Mouse (Mus musculus) right cerebral cortex, postnatal 10 days (tissue): ENCODE measurements around the gene Henmt1.

ENCODE experiments used
- DNase-seq, 2 experiments: peaks; one replicate each; pipeline ENCODE4 v3.0.0; 2021; ENCODE audit warnings: low spot score in 2 of 2

Gene Henmt1

DNA sequence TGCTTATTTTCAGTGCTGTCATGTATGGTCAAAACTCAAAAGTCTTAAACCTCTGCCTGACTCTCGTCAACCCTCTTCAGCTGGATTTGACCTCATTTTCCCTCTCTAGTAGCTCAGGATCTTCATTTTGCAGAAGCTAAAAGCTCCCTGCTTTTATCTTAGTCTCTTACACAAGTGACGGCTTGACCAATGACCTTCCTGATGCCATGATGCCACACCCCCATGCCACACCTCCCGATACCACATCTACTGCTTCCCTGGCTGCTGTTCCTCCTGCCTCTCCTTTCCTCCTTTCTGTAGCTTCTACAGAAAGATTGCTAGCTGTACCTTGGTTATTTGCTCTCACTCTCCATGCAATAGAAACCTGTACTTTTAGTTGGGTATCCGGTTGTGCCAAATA is 58.1 kb downstream of the Henmt1 start:
- no peak for DNase-seq

DNA sequence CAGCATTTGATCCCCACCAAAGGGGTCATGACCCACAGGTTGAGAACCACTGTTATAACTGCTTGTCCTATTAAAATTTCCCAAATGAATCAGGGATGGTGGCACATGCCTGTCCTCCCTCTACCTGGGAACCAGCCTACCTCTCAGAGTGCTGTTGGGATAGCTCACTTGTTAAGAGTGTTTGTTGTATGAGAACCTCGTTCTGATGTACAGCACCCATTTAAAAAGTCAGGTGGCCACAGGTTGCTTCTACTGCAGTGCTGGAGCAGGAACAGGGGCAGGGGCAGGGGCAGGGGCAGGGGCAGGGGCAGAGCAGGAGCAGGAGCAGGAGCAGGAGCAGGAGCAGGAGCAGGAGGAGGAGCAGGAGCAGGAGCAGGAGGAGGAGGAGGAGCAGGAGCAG is 59.5 kb downstream of the Henmt1 start:
- DNase-seq = no peak

DNA sequence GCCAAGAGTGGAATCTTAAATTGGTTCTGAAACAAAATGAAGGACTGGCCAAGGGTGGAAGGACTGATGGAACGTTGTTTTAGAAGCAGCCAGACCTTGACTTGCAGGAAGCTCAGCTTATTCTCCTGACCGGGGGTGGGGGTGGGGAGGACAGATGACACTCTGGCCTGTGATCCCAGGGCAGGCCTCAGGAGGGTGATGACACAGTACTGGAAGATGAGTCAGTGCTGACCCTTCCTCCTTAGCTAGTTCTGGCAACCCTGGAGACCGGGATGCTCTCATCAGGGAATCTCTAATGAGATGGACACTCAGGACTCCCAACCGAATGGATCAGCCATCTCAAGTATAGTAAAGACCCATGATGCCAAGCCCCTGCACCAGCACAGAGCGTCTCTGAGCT is 66.1 kb downstream of the Henmt1 start:
- DNase-seq = no peak

DNA sequence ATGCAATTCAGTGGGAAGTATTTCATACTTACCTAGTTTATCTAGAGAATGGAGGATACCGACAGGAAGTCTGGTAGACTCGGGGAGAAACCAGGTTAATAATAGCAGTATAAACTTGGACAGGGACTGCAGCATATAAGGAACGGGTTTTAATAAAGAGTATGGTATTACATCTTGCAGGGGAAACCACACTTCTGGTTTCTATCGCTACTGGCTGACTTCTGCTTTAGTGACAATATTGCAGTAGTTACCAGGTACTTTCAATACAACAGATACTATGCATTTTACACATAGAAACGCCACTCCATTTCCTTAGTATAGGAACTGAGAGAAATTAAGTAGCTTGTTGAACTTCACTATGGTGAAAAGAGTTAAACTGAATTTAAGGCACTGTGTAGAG is 68.5 kb downstream of the Henmt1 start:
- no peak for DNase-seq
